Mouse (Mus musculus) liver, embryonic 14.5 days (tissue): ENCODE measurements at regions not wholly inside any gene's neighbourhood (a gene's known extent, or its start where the extent isn't known, plus 50 kb on each side); places are given as distances from the start of the nearest gene placed in this dataset.
"Not testable (repeated sequence)": the region's sequence is repeated elsewhere in the genome, so short reads cannot be mapped to it uniquely, and the experiment has no call there.

Source experiments
- ATAC-seq: fragments of 200-750 bp; cut with Nextera tagmentation; 2 replicates; pipeline ENCODE4 v1.8.0; 2017; ENCODE audit warnings: moderate number of reproducible peaks, mild to moderate bottlenecking, moderate library complexity; ENCODE audit not compliant: insufficient read depth
- DNase-seq, 3 experiments: peaks; one replicate each; pipeline ENCODE4 v3.0.0-alpha.2; 2012 to 2013; ENCODE audit warnings: low read depth in 3 of 3, low spot score in 3 of 3
- H3K27ac ChIP-seq: fragments of 300-500 bp; sonication (generic); 2 replicates; pipeline ENCODE4 v1.5.1; 2014; ENCODE audit warnings: moderate library complexity, mild to moderate bottlenecking, control low read depth, inconsistent platforms
- H3K27me3 ChIP-seq: fragments of 300-500 bp; sonication (generic); 2 replicates; pipeline ENCODE4 v1.6.1; 2014; ENCODE audit warnings: mild to moderate bottlenecking, low read length, moderate library complexity; ENCODE audit not compliant: control insufficient read depth, insufficient read depth
- H3K36me3 ChIP-seq: fragments of 300-500 bp; sonication (generic); replicated peaks from 2 replicates; pipeline ENCODE4 v1.6.1; 2014; ENCODE audit warnings: low read depth; ENCODE audit not compliant: control insufficient read depth, insufficient read depth
- H3K4me1 ChIP-seq, 2 experiments: fragments of 200-500 bp in 1 of 2; fragments of 300-500 bp in 1 of 2; sonication (generic) in 1 of 2; replicated peaks; 2 replicates each; pipeline ENCODE4 v1.6.1; 2012 to 2014; ENCODE audit warnings: antibody characterized with exemption in 1 of 2, inconsistent platforms in 1 of 2, low read length in 1 of 2; ENCODE audit not compliant: control insufficient read depth in 2 of 2, insufficient read depth in 2 of 2
- H3K4me2 ChIP-seq: fragments of 300-500 bp; sonication (generic); 2 replicates; pipeline ENCODE4 v1.6.1; 2014; ENCODE audit warnings: low read depth, mild to moderate bottlenecking, control low read depth, moderate library complexity
- H3K4me3 ChIP-seq, 2 experiments: fragments of 200-500 bp in 1 of 2; fragments of 300-500 bp in 1 of 2; sonication (generic) in 1 of 2; 2 replicates each; pipeline ENCODE4 v1.5.1; 2012 to 2014; ENCODE audit warnings: low read depth in 2 of 2, low read length in 2 of 2, mild to moderate bottlenecking in 2 of 2, control low read depth in 1 of 2, inconsistent platforms in 1 of 2, moderate library complexity in 1 of 2; ENCODE audit not compliant: insufficient read depth in 1 of 2
- H3K9ac ChIP-seq: fragments of 300-500 bp; sonication (generic); replicated peaks from 2 replicates; pipeline ENCODE4 v1.6.1; 2014; ENCODE audit warnings: mild to moderate bottlenecking, control low read depth, moderate library complexity
- H3K9me3 ChIP-seq: fragments of 300-500 bp; sonication (generic); 2 replicates; pipeline ENCODE4 v1.6.1; 2016; ENCODE audit warnings: low read length, mixed read lengths; ENCODE audit not compliant: control insufficient read depth
- CTCF ChIP-seq: IDR thresholded peaks from 2 replicates; pipeline ENCODE4 v1.5.1; 2016; ENCODE audit warnings: antibody characterized with exemption, low read depth, control low read depth
- EP300 ChIP-seq: IDR thresholded peaks from 2 replicates; pipeline ENCODE4 v1.6.1; 2016; ENCODE audit warnings: antibody characterized with exemption, low read depth
- WGBS: fragments of 180-500 bp; shearing (Covaris S2); extraction: QIAGEN DNeasy Blood & Tissue Kit; methylation state at CpG from one replicate; pipeline ENCODE4 v1.1.7; 2014; ENCODE audit not compliant: insufficient replicate concordance; 5-methylcytosine and 5-hydroxymethylcytosine counted together

DNA sequence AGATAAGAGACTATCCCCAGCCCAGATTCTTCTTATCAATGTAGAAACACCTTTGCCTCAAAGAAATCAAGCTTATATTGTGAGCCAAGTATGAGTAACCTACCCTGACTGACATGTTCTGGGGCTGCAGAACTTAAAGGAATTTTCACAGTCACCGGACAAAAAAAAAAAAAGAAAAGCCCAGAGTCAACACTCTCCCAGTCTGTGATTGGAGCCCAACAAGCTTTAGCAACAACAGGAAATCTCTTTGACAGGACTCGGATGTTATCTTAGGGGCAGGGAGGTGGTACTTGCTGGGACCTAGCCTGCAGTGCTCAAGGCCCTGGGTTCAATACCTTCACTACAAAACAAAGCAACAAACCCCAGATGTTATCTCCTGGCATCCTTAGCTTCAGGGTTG is 114.2 kb downstream of the Nectin1 start:
- WGBS, result 17% methylated on average over 2 of the region's 2 CpGs
- Histone ChIP-seq H3K36me3 (no peaks in the 10 kb centered on the region), H3K27me3 (peaks cover 2% of the 10 kb centered on the region), H3K9me3 (no peaks in the 10 kb centered on the region), H3K4me1 (no peaks in the 10 kb centered on the region), H3K9ac (no peak overlapping the region), H3K27ac (no peak overlapping the region), H3K4me2 (no peak overlapping the region), H3K4me3 (no peak overlapping the region)
- ATAC-seq (no peak), DNase-seq (no peak)
- no peak for TF ChIP-seq EP300
- TF ChIP-seq CTCF, result no peak

DNA sequence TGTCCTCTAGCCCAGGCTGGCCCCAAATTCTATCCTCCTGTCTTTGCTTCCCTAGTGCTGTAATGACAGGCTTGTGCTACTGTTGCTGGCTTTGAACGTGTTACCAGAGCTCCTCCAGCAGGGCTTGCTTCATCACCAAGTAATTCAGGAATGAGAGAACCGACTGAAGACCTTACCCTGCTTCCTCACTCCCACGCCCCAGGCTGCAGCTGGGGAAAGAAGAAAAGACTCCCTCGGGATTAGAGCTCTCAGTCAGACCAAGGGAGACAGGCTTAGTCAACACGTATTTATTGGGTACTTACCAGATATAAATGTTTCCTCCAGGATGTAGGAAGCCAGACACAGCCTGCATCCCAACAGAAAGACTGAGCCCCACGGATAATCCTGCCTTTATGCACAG is 115.0 kb downstream of the Nectin1 start:
- no peak for ATAC-seq
- no peak overlapping the region for H3K27ac ChIP-seq
- no peak overlapping the region for H3K9ac ChIP-seq
- no peaks in the 10 kb centered on the region for H3K36me3 ChIP-seq
- 25% methylated on average over 6 of the region's 6 CpGs for WGBS
- no peak for DNase-seq
- no peaks in the 10 kb centered on the region for H3K9me3 ChIP-seq
- H3K27me3 ChIP-seq, result peaks cover 2% of the 10 kb centered on the region
- TF ChIP-seq EP300, result no peak
- H3K4me2 ChIP-seq, result no peak overlapping the region
- no peaks in the 10 kb centered on the region for H3K4me1 ChIP-seq
- H3K4me3 ChIP-seq, result no peak overlapping the region

DNA sequence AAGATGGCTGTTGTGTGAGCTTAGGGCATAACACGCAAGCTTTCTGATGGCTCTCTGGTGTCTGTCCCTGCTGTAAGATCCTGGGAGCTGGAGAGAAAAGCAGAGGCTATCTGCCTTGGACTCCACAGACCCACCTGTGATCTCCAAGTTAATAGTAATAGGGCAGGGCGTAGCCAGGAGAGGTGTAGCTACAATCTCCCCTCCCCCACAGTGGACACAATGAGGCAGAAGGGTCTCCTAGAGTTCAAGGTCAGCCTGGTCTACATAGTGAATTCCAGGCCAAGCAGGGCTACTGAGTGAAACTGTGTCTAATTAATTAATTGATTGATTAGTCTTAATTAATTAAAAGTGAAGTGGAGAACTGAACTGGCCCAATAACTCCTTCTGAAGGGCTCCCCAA is 116.5 kb downstream of the Nectin1 start:
- H3K4me2 ChIP-seq, result no peak overlapping the region
- no peak overlapping the region for H3K27ac ChIP-seq
- no peak overlapping the region for H3K4me3 ChIP-seq
- DNase-seq, result no peak
- H3K9ac ChIP-seq, result no peak overlapping the region
- 71% methylated on average over 2 of the region's 2 CpGs for WGBS
- H3K36me3 ChIP-seq, result no peaks in the 10 kb centered on the region
- no peak for ATAC-seq
- TF ChIP-seq EP300 (no peak), CTCF (no peak)
- no peaks in the 10 kb centered on the region for H3K4me1 ChIP-seq
- peaks cover 2% of the 10 kb centered on the region for H3K27me3 ChIP-seq
- H3K9me3 ChIP-seq, result no peaks in the 10 kb centered on the region

DNA sequence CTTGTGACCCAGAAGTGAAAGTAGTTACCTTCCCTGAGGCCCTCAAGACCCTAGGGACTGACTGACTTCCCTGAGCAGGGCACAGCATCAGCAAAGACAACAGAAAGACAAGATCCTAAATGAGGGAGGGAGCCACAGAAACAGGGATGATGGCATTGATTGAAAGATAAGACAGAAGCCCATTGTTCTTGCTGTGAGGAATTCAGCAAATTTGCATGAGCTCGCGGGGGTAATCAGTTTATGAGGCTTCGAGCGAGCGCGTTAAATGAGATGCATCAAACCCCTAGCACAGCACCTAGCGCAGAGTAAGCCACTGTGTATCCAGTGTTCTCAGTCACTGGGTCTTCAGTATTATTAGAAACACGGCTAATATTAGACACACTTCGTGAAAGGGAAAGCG is 117.6 kb downstream of the Nectin1 start:
- ATAC-seq (no peak), DNase-seq (no peak)
- Histone ChIP-seq H3K4me2 (no peak overlapping the region), H3K9ac (no peak overlapping the region), H3K4me1 (no peaks in the 10 kb centered on the region), H3K9me3 (no peaks in the 10 kb centered on the region), H3K27me3 (peaks cover 2% of the 10 kb centered on the region), H3K27ac (no peak overlapping the region), H3K36me3 (no peaks in the 10 kb centered on the region), H3K4me3 (no peak overlapping the region)
- WGBS, result 37% methylated on average over 10 of the region's 10 CpGs
- TF ChIP-seq EP300 (no peak), CTCF (no peak)

DNA sequence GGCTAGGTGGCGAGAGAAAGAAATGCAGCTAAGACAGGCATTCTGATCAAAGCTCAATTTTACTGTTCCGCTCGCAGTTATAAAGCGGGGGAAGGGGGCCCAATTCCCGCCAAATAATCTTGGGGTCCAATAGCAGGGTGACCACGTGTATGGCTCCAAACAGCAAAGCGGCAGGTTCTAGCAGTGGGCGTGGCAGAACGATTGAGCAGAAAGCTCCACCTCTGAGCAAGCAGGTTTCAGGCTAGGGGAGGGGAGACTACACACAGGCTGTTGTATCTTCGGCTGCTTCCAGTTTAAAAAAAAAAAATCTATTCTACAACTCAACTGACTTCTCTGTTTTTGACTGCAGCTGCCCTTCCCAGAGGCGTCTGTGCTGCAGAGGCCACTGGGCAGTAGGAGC is 118.2 kb downstream of the Nectin1 start:
- not testable (repeated sequence) for H3K9me3 ChIP-seq, H3K27me3 ChIP-seq, H3K4me3 ChIP-seq, H3K36me3 ChIP-seq, H3K9ac ChIP-seq, H3K4me1 ChIP-seq, DNase-seq, H3K4me2 ChIP-seq, H3K27ac ChIP-seq, ATAC-seq
- WGBS, result 25% methylated on average over 11 of the region's 11 CpGs
